Mouse (Mus musculus) liver, embryonic 14.5 days (tissue): ENCODE results near the gene Crlf1.

Experiments used
- CTCF ChIP-seq: IDR thresholded peaks from 2 replicates; pipeline ENCODE4 v1.5.1; 2016; ENCODE audit warnings: antibody characterized with exemption, low read depth, control low read depth
- EP300 ChIP-seq: IDR thresholded peaks from 2 replicates; pipeline ENCODE4 v1.6.1; 2016; ENCODE audit warnings: antibody characterized with exemption, low read depth

DNA sequence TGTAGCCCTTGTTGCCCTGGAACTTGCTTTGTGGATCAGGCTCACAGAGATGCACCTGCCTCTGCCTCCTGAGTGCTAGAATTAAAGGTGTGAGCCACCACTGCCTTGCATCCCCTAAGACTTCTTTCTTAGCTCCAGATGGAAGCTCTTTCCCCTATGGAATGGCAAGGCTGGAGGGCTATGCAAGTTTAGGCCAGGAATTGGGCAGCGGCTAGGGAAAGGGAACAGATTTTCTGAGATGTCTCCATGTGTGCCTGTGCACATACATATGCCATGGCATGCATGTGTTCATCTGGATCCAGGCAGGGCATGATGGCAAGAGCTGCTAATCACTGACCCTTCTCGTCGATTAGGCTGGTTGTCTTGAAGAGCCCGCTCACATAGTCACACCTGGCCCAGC, 27.3 kb upstream of the Crlf1 start:
- TF ChIP-seq CTCF (no peak), EP300 (no peak)
